Mouse (Mus musculus): Measurements from ENCODE around the gene Gfi1b.

The Gfi1b gene

GRCm38 (mm10) chr2:28597733-28598547, 23.8 kb downstream of the Gfi1b start:
- DNase-seq, result no peak

- DNase-seq, result no peak
Observed at GRCm38 (mm10) chr2:28596998-28597397, 24.8 kb downstream of the Gfi1b start.

- DNase-seq, result no peak
Observed at GRCm38 (mm10) chr2:28596021-28596420, 25.8 kb downstream of the Gfi1b start.

- peak; percentile 67 to 84 for DNase-seq
Observed at GRCm38 (mm10) chr2:28592809-28593208, 29.0 kb downstream of the Gfi1b start.

- DNase-seq, result no peak
Observed at GRCm38 (mm10) chr2:28591479-28591878, 30.3 kb downstream of the Gfi1b start.

- DNase-seq, result no peak
Observed at GRCm38 (mm10) chr2:28588574-28588973, 33.2 kb downstream of the Gfi1b start.

GRCm38 (mm10) chr2:28585730-28586129, 36.1 kb downstream of the Gfi1b start:
- DNase-seq, result no peak

GRCm38 (mm10) chr2:28585043-28585571, 36.7 kb downstream of the Gfi1b start:
- DNase-seq, result peak; percentile 84 to 89

GRCm38 (mm10) chr2:28583651-28584050, 38.1 kb downstream of the Gfi1b start, which contains the start of gene Gtf3c5:
Gene Gtf3c5, minus strand, starts transcription at chr2:28583751.
- no peak for DNase-seq

- DNase-seq, result peak; percentile 90 to 94
Observed at GRCm38 (mm10) chr2:28582647-28583353, 39.0 kb downstream of the Gfi1b start.

- DNase-seq, result peak in 1 of 2 experiments; percentile 62
Observed at GRCm38 (mm10) chr2:28578003-28578402, 43.8 kb downstream of the Gfi1b start.

- no peak for DNase-seq
Observed at GRCm38 (mm10) chr2:28576815-28577214, 45.0 kb downstream of the Gfi1b start.

GRCm38 (mm10) chr2:28575341-28575740, 46.4 kb downstream of the Gfi1b start:
- no peak for DNase-seq

- DNase-seq, result no peak
Observed at GRCm38 (mm10) chr2:28569903-28570302, 51.9 kb downstream of the Gfi1b start.

- DNase-seq, result peak; percentile 66 to 67
Observed at GRCm38 (mm10) chr2:28566545-28566944, 55.2 kb downstream of the Gfi1b start.

- no peak for DNase-seq
Observed at GRCm38 (mm10) chr2:28564380-28564779, 57.4 kb downstream of the Gfi1b start.

GRCm38 (mm10) chr2:28563830-28564229, 58.0 kb downstream of the Gfi1b start:
- DNase-seq, result no peak

- no peak for DNase-seq
Observed at GRCm38 (mm10) chr2:28563303-28563702, 58.5 kb downstream of the Gfi1b start, which contains the start of gene Cel. Gene Cel, minus strand, starts transcription at chr2:28563403.
